Comparison of ENCODE assay signal across 30 mouse cellular contexts in genomic region chr4:139614524-139615260, GRCm38 (mm10). TPM values are rescaled to one million over a fixed set of nuclear protein-coding genes. Genes with fewer than 3 reads are reported as not detected.
DNase-seq lines count a peak whose midpoint lies in the region; ATAC-seq and TF ChIP-seq lines count a peak whose summit lies in the region.
"Had no signal": no experiment of that assay in that cellular context is flagged by ENCODE, and none has a peak within 500 bp of the region (broad histone marks: within the 10 kb centered on the region; RNA-seq: fewer than 3 reads in every experiment).

No protein-coding gene starts in this region.

- no peaks in the 10 kb centered on the region for H3K4me1 ChIP-seq in kidney, postnatal 0 days (replicated peaks; ENCODE audit: insufficient read depth, low read length)
- H3K4me1 ChIP-seq in neural tube, embryonic 13.5 days (replicated peaks), result peaks cover 34% of the 10 kb centered on the region
- H3K4me1 ChIP-seq in neural tube, embryonic 15.5 days, result peaks cover 16% of the 10 kb centered on the region
- no peaks in the 10 kb centered on the region; a peak in 1 of 4 replicates for H3K4me1 ChIP-seq in MEL (ENCODE audit: control insufficient read depth in 1 of 2, insufficient read depth in 2 of 2, low read length in 2 of 2)

- no peak overlapping the region for H3K4me3 ChIP-seq in kidney, postnatal 0 days (replicated peaks; ENCODE audit: low read depth, low read length)
- H3K4me3 ChIP-seq in neural tube, embryonic 13.5 days, result no peak overlapping the region
- H3K4me3 ChIP-seq in neural tube, embryonic 15.5 days (replicated peaks), result no peak overlapping the region
- H3K4me3 ChIP-seq in MEL (ENCODE audit: control insufficient read depth in 1 of 2, insufficient read depth in 1 of 2, low read depth in 2 of 2, low read length in 2 of 2), result no peak overlapping the region
- H3K4me3 ChIP-seq: forebrain, embryonic 12.5 days; heart, embryonic 10.5 days; limb, embryonic 13.5 days had no signal

- TF ChIP-seq POLR2A in MEL (IDR thresholded peaks at IDR 0.05; ENCODE audit: control insufficient read depth in 1 of 2, insufficient read depth in 1 of 2, low read depth in 1 of 2, low read length in 2 of 2, poor library complexity in 1 of 2), result no peak

- H3K9ac ChIP-seq in kidney, postnatal 0 days (ENCODE audit: low read depth, low read length), result no peak overlapping the region
- H3K9ac ChIP-seq in neural tube, embryonic 13.5 days, result 0 out of 2 replicates have a peak overlapping the region, but pooled peaks have one; percentile 5
- H3K9ac ChIP-seq in neural tube, embryonic 15.5 days (replicated peaks), result no peak overlapping the region
- no peak overlapping the region for H3K9ac ChIP-seq in MEL (ENCODE audit: control insufficient read depth, low read depth, low read length, poor library complexity, severe bottlenecking)
- H3K9ac ChIP-seq: forebrain, embryonic 12.5 days; kidney, embryonic 15.5 days; limb, embryonic 13.5 days had no signal

- DNase-seq in kidney, postnatal 0 days (ENCODE audit: low spot score), result no peak
- DNase-seq in kidney, adult 11 months, result no peak
- DNase-seq in MEL (ENCODE audit: low read depth, low spot score), result no peak
- peak; percentile 38 for DNase-seq in testis, postnatal 14 days (ENCODE audit: low spot score)
- DNase-seq in cerebellum, adult 18-20 months, result no peak
- DNase-seq in heart, adult 18-20 months, result no peak
- DNase-seq: cerebellum, adult 9-10 months; gastrocnemius, postnatal 36 days; lung, adult 18-20 months; lung, postnatal 36 days; right cerebral cortex, postnatal 25 days; thymus, postnatal 25 days had no signal

- TF ChIP-seq RAD21 in MEL (IDR thresholded peaks at IDR 0.05; ENCODE audit: low read depth, low read length), result no peak

- ATAC-seq in kidney, postnatal 0 days (replicated peaks; ENCODE audit: low FRiP score, low read depth), result no peak
- no peak for ATAC-seq in neural tube, embryonic 13.5 days (ENCODE audit: low read depth)
- no peak for ATAC-seq in neural tube, embryonic 15.5 days (ENCODE audit: low FRiP score)
- ATAC-seq: inflammation-experienced regulatory T-cells, adult 6 months had no signal

- no peak overlapping the region for H3K27ac ChIP-seq in kidney, postnatal 0 days
- no peak overlapping the region for H3K27ac ChIP-seq in neural tube, embryonic 13.5 days (replicated peaks)
- no peak overlapping the region for H3K27ac ChIP-seq in neural tube, embryonic 15.5 days (replicated peaks)
- H3K27ac ChIP-seq in MEL (ENCODE audit: control insufficient read depth, low read depth, low read length), result no peak overlapping the region
- H3K27ac ChIP-seq: forebrain, embryonic 12.5 days; heart, embryonic 10.5 days; kidney, embryonic 15.5 days; limb, embryonic 13.5 days; midbrain, embryonic 10.5 days had no signal

- H3K9me3 ChIP-seq in kidney, postnatal 0 days (replicated peaks; ENCODE audit: low read length), result no peaks in the 10 kb centered on the region
- 0 out of 2 replicates have a peak, but pooled peaks cover 3% of the 10 kb centered on the region for H3K9me3 ChIP-seq in neural tube, embryonic 13.5 days
- H3K9me3 ChIP-seq in neural tube, embryonic 15.5 days (replicated peaks), result no peaks in the 10 kb centered on the region
- H3K9me3 ChIP-seq in MEL (replicated peaks; ENCODE audit: insufficient read depth, low read length), result no peaks in the 10 kb centered on the region
- H3K9me3 ChIP-seq: forebrain, embryonic 12.5 days; kidney, embryonic 15.5 days; limb, embryonic 13.5 days had no signal

- no peak overlapping the region for H3K4me2 ChIP-seq in kidney, postnatal 0 days (ENCODE audit: low read length)
- H3K4me2 ChIP-seq in neural tube, embryonic 13.5 days, result no peak overlapping the region
- H3K4me2 ChIP-seq in neural tube, embryonic 15.5 days, result no peak overlapping the region
- H3K4me2 ChIP-seq: kidney, embryonic 15.5 days; limb, embryonic 13.5 days had no signal

- peaks cover 26% of the 10 kb centered on the region; the same call in 1 of the 2 replicates for H3K36me3 ChIP-seq in kidney, postnatal 0 days (ENCODE audit: insufficient read depth, low read length)
- H3K36me3 ChIP-seq in neural tube, embryonic 13.5 days, result peaks cover 42% of the 10 kb centered on the region
- peaks cover 41% of the 10 kb centered on the region for H3K36me3 ChIP-seq in neural tube, embryonic 15.5 days
- no peaks in the 10 kb centered on the region for H3K36me3 ChIP-seq in MEL (ENCODE audit: control insufficient read depth in 1 of 2, insufficient read depth in 2 of 2, low read length in 2 of 2)

- peak; percentile 28; the same call in 1 of the 2 replicates for TF ChIP-seq CTCF in kidney, postnatal 0 days (IDR thresholded peaks at IDR 0.05; ENCODE audit: low read depth)
- no peak for TF ChIP-seq CTCF in MEL (IDR thresholded peaks at IDR 0.05 in 2 of 3, conservative IDR thresholded peaks at IDR 0.05 in 1 of 3; ENCODE audit: control insufficient read depth in 1 of 3, insufficient read depth in 1 of 3, low read depth in 2 of 3, low read length in 3 of 3, poor library complexity in 1 of 3, severe bottlenecking in 1 of 3)

- no peak for TF ChIP-seq EP300 in MEL (IDR thresholded peaks at IDR 0.05; ENCODE audit: low read depth in 1 of 2, low read length in 2 of 2)

- WGBS in kidney, postnatal 0 days, result 91% methylated on average over 21 of the region's 21 CpGs
- WGBS in neural tube, embryonic 13.5 days, result 92% methylated on average over 21 of the region's 21 CpGs
- 88% methylated on average over 21 of the region's 21 CpGs for WGBS in neural tube, embryonic 15.5 days

- H3K27me3 ChIP-seq in kidney, postnatal 0 days (ENCODE audit: insufficient read depth, low read length), result no peaks in the 10 kb centered on the region
- H3K27me3 ChIP-seq in neural tube, embryonic 13.5 days, result no peaks in the 10 kb centered on the region
- no peaks in the 10 kb centered on the region for H3K27me3 ChIP-seq in neural tube, embryonic 15.5 days (replicated peaks)
- H3K27me3 ChIP-seq in MEL (ENCODE audit: control insufficient read depth in 1 of 2, insufficient read depth in 2 of 2, low read length in 2 of 2), result no peaks in the 10 kb centered on the region
- H3K27me3 ChIP-seq: kidney, embryonic 15.5 days; limb, embryonic 13.5 days had no signal

- no peaks in the 10 kb centered on the region for H3K79me2 ChIP-seq in MEL (ENCODE audit: control insufficient read depth, insufficient read depth, low read length, poor library complexity)

TF ChIP-seq in MEL, 35 proteins besides CTCF, POLR2A, EP300 and RAD21:
- TF ChIP-seq ZKSCAN1 (IDR thresholded peaks at IDR 0.05; ENCODE audit: low read depth, low read length), result 0 out of 2 replicates have a peak, but pooled peaks have one; percentile 46
- no peak for TF ChIP-seq KAT2A (conservative IDR thresholded peaks at IDR 0.05; ENCODE audit: low read depth, low read length)

RNA-seq across cellular contexts. Expression of gene Aldh4a1, which starts 8.0 kb away (rescaled TPM):
- 91.0 and 106 TPM in 2 replicates for polyA plus RNA-seq in kidney, postnatal 0 days (2015; fragmentation: Nextera tagmentation; extraction: Ambion mirVana)
- 23.6 and 24.5 TPM in 2 replicates for polyA plus RNA-seq in neural tube, embryonic 13.5 days (2015; fragmentation: Nextera tagmentation; extraction: Ambion mirVana)
- polyA plus RNA-seq in neural tube, embryonic 15.5 days (2015; fragmentation: Nextera tagmentation; extraction: Ambion mirVana), result 29.5 and 34.9 TPM in 2 replicates
- 11.0 and 11.7 TPM in 2 replicates for total RNA-seq in MEL (2012; rRNA removed)
- 10 to 100 TPM in 1 of 2 experiments, not detected in 1; 12.3 TPM for polyA plus RNA-seq in MEL (2012; ENCODE audit: insufficient read depth in 1 of 2, insufficient read length in 2 of 2, low read depth in 1 of 2, low replicate concordance in 2 of 2, missing spikeins in 1 of 2)
- total RNA-seq in heart, adult 18-20 months (2021), result 10 to 100 TPM; 84.7 to 90.8 TPM

RNA-seq across cellular contexts. Expression of gene Gm21969, which starts 11.7 kb away (rescaled TPM):
- 0.04 TPM in 1 of 2 replicates, not detected in the other for polyA plus RNA-seq in kidney, postnatal 0 days (2015; fragmentation: Nextera tagmentation; extraction: Ambion mirVana)
- not detected in 2 replicates for polyA plus RNA-seq in neural tube, embryonic 13.5 days (2015; fragmentation: Nextera tagmentation; extraction: Ambion mirVana)
- not detected in 2 replicates for polyA plus RNA-seq in neural tube, embryonic 15.5 days (2015; fragmentation: Nextera tagmentation; extraction: Ambion mirVana)
- total RNA-seq in MEL (2012; rRNA removed), result not detected in 2 replicates
- under 1 TPM in 1 of 2 experiments, not detected in 1; 0.03 TPM for polyA plus RNA-seq in MEL (2012; ENCODE audit: insufficient read depth in 1 of 2, insufficient read length in 2 of 2, low read depth in 1 of 2, low replicate concordance in 2 of 2, missing spikeins in 1 of 2)
- not detected for total RNA-seq in heart, adult 18-20 months (2021)
- total RNA-seq: adrenal gland, adult 18-20 months; adrenal gland, postnatal 4 days; gastrocnemius, postnatal 36 days; layer of hippocampus, postnatal 25 days; left cerebral cortex, postnatal 14 days had no signal
- polyA plus RNA-seq: cortical plate, adult 2 months; embryonic facial prominence, embryonic 11.5 days; forebrain, embryonic 12.5 days; heart, embryonic 10.5 days; heart, postnatal 0 days; hindbrain, embryonic 11.5 days; inflammation-experienced regulatory T-cells, adult 6 months; kidney, embryonic 15.5 days; limb, embryonic 13.5 days; midbrain, embryonic 10.5 days; neural tube, embryonic 14.5 days; stomach, embryonic 16.5 days had no signal

RNA-seq across cellular contexts. Expression of gene Tas1r2, which starts 38.6 kb away (rescaled TPM):
- polyA plus RNA-seq in kidney, postnatal 0 days (2015; fragmentation: Nextera tagmentation; extraction: Ambion mirVana), result not detected in 2 replicates
- polyA plus RNA-seq in neural tube, embryonic 13.5 days (2015; fragmentation: Nextera tagmentation; extraction: Ambion mirVana), result not detected in 2 replicates
- polyA plus RNA-seq in neural tube, embryonic 15.5 days (2015; fragmentation: Nextera tagmentation; extraction: Ambion mirVana), result not detected in 2 replicates
- not detected in 2 replicates for total RNA-seq in MEL (2012; rRNA removed)
- not detected for polyA plus RNA-seq in MEL (2012; ENCODE audit: insufficient read depth in 1 of 2, insufficient read length in 2 of 2, low read depth in 1 of 2, low replicate concordance in 2 of 2, missing spikeins in 1 of 2)
- not detected for total RNA-seq in heart, adult 18-20 months (2021)
- total RNA-seq: adrenal gland, adult 18-20 months; adrenal gland, postnatal 4 days; gastrocnemius, postnatal 36 days; layer of hippocampus, postnatal 25 days; left cerebral cortex, postnatal 14 days had no signal
- polyA plus RNA-seq: cortical plate, adult 2 months; embryonic facial prominence, embryonic 11.5 days; forebrain, embryonic 12.5 days; heart, embryonic 10.5 days; heart, postnatal 0 days; hindbrain, embryonic 11.5 days; inflammation-experienced regulatory T-cells, adult 6 months; kidney, embryonic 15.5 days; limb, embryonic 13.5 days; midbrain, embryonic 10.5 days; neural tube, embryonic 14.5 days; stomach, embryonic 16.5 days had no signal
